Mouse (Mus musculus) E14TG2a.4 (cell line): ENCODE results near the gene G430095P16Rik.

Experiments
- CTCF ChIP-seq: conservative IDR thresholded peaks from 2 replicates; pipeline ENCODE4 v1.5.1; 2014; ENCODE audit warnings: low read length
- NANOG ChIP-seq: IDR thresholded peaks from 2 replicates; pipeline ENCODE4 v1.6.1; 2014; ENCODE audit warnings: borderline replicate concordance, low read length, mixed read lengths
- POU5F1 ChIP-seq: IDR thresholded peaks from 2 replicates; pipeline ENCODE4 v1.6.1; 2014; ENCODE audit warnings: low read length, borderline replicate concordance

DNA sequence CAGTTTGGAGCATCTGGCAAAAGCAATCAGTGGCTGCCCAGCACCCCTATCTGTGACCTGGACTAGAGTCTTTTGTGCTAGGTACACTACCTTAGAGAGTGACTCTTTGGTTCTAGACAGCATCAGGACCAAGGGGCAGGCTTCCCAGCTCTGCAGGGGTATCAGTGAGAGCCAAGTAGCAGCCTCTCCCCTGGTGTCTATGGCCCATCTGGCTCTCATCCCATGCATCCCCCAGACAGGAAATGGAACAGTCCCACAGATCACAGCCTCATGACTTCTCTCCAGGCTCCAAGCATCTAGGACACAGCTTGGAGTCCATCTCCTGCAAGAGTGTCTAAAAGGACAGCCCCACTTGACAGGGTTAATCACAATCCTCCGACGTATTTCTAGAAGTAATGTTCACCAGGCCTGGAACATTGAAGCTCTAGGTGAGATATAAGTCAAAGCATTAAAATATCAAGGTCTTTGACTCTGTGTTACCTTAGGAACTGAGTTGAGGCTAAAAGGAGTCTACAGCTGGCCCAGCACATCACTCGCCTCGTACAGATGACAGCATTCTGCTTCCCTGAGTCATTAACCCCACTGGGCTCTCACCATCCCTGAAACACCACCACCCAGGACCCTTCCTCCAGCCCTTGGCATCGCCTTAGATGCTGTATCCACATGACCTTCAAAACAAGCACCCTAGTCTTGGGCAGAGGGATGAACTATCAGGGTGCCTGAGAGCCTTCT, 3.7 kb upstream of the G430095P16Rik start:
- TF ChIP-seq NANOG, result no peak
- no peak for TF ChIP-seq CTCF
- no peak for TF ChIP-seq POU5F1
